Mouse (Mus musculus) heart, adult 2 months (tissue): ENCODE measurements around the gene Atxn7l1.

Experiments
- CTCF ChIP-seq: fragments of 200-600 bp; IDR thresholded peaks from 2 replicates; pipeline ENCODE4 v1.8.1; 2022; ENCODE audit warnings: antibody characterized with exemption, mild to moderate bottlenecking, moderate library complexity
- EP300 ChIP-seq: fragments of 200-500 bp; IDR thresholded peaks from 2 replicates; pipeline ENCODE4 v1.6.1; 2011; ENCODE audit warnings: low read depth, low read length, control low read depth; ENCODE audit not compliant: insufficient read depth

DNA sequence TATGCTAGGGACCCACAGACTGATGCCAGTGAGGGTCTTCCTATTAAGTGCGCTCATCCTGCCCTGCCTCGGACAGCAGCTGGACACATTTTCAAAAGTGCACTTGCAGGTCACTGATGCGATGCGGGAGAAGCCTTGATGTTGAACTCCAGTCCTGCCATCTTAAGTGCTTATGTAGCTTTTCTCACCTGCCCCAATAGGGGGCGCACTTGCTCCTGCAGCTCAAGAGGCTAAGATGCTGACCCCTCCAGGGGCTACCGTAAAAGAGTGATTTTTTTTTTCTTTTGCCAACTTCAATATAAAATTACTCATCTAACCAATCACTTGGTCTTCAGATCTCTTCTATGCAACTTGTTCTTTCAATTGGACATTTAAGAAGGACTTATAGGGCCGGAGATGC lies 175.1 kb downstream of the Atxn7l1 start:
- peak; percentile 50 for TF ChIP-seq CTCF
- TF ChIP-seq EP300: no peak
